Mouse (Mus musculus) lung, adult 2 months (tissue): ENCODE data around the gene Dync2li1. TPM values are rescaled to one million over a fixed set of nuclear protein-coding genes. Genes with fewer than 3 reads are reported as not detected.
A peak's percentile ranks its signal among the peaks of the same experiment; 100 is the strongest.

Source experiments
- DNase-seq: peaks from one replicate; pipeline ENCODE4 v3.0.0; 2022
- H3K4me1 ChIP-seq: fragments of 200-500 bp; 2 replicates; pipeline ENCODE4 v1.6.1; 2011; ENCODE audit warnings: low read length; ENCODE audit not compliant: control insufficient read depth, insufficient read depth
- H3K4me3 ChIP-seq: fragments of 200-500 bp; replicated peaks from 2 replicates; pipeline ENCODE3; 2011; ENCODE audit warnings: low read depth, mild to moderate bottlenecking, control low read depth, low read length; ENCODE audit errors: extremely low read depth
- CTCF ChIP-seq: fragments of 200-500 bp; IDR thresholded peaks from 2 replicates; pipeline ENCODE4 v1.5.1; 2011; ENCODE audit warnings: mild to moderate bottlenecking, low read length, control low read depth; ENCODE audit not compliant: insufficient read depth
- POLR2A ChIP-seq: fragments of 200-500 bp; IDR thresholded peaks from 2 replicates; pipeline ENCODE4 v1.6.1; 2011; ENCODE audit warnings: low read depth, mild to moderate bottlenecking, control low read depth, low read length, borderline replicate concordance; ENCODE audit errors: extremely low read depth
- WGBS: fragments of 180-500 bp; shearing (Covaris S2); methylation state at CpG from one replicate; pipeline ENCODE4 v1.1.7; 2018; 5-methylcytosine and 5-hydroxymethylcytosine counted together
- polyA plus RNA-seq: library from polyadenylated mRNA; depleted of rRNA; stranded (reverse); fragments of >200 nt; gene quantifications from 2 replicates; pipeline ENCODE4 v1.2.3, GENCODE M21; 2012

Gene Dync2li1
- polyA plus RNA-seq, 1 experiment, result 11.4 TPM

- no peak for DNase-seq
- no peak for TF ChIP-seq CTCF
- no peak for TF ChIP-seq POLR2A
- H3K4me1 ChIP-seq, result peaks cover 4% of the 10 kb centered on the region; the same call in 1 of the 2 replicates
- 62% methylated on average over 7 of the region's 7 CpGs for WGBS
- no peak overlapping the region for H3K4me3 ChIP-seq
Measured at GRCm38 (mm10) chr17:84674048-84674447, 47.8 kb downstream of the Dync2li1 start.

DNA sequence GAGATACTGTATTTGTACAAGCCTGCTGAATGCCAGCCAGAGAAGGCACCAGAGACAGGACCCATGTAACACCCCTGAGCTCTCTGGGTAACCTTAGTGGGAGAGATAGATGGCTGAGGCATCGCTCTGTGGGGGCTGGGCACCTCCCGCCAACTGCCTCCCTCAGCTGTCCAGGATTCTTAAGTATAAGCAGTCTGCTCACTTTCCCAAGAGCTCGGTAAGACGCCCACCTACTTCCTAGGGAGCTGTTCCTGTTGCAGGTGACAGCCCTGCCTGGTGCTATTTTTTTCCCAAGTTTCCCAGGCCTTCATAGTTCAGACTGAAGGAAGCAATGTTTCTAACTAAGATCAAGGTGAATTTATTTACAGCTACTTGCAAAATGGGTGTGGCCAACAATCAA, 48.9 kb downstream of the Dync2li1 start:
- Histone ChIP-seq H3K4me1 (peaks cover 4% of the 10 kb centered on the region; the same call in 1 of the 2 replicates), H3K4me3 (no peak overlapping the region)
- 46% methylated on average over 4 of the region's 4 CpGs for WGBS
- no peak for DNase-seq
- TF ChIP-seq CTCF (no peak), POLR2A (no peak)

DNA sequence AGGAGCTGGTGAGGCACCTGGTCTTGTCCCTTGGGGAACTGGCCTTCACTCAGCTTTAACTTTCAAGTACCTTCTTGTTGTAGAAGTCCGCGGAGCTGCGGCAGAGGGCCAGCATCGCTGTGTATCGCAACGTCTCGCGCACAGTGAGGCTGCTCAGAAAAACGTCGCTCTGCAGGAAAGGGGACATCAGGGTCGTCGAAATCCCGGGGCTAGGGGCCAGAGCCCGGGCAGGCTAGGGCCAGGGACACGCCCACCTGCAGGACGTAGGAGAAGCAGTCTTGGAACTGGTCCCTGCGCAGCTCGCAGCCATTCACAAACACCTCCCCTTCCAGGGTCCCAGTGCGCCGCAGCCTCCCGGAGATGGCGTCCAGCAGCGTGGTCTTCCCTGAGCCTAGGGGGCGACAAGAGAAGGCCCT, 49.7 kb downstream of the Dync2li1 start, which contains the start of gene Abcg8:
Gene Abcg8 (plus strand): TSS at position 352 of the 416 bp plus-strand sequence.
- peak within 1 kb of the TSS; percentile 52 for H3K4me3 ChIP-seq
- TF ChIP-seq CTCF (no peak), POLR2A (no peak)
- DNase-seq, result peak; percentile 31
- 5% methylated on average over 24 of the region's 24 CpGs for WGBS
- H3K4me1 ChIP-seq, result peaks cover 4% of the 10 kb centered on the region; the same call in 1 of the 2 replicates

DNA sequence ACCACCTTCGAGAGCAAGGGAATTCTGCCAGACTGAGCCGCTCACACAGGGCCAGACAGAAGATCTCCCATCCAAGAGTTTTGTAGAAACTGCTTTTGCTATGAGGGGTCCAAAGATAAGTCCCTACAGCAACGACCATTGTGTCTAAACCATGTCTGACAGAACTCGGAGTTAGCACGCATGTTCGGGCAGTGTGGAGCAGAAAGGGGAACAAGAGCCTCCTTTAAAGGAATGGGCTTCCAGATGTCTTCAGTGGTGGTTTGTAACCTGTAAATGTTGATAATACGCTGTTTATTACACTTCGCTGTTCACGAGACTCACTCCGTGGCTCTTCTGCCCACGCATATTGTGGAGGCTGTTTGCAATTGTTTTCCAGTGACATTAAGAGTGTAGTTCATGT, 51.3 kb downstream of the Dync2li1 start:
- H3K4me3 ChIP-seq, result no peak overlapping the region
- TF ChIP-seq POLR2A, result no peak
- TF ChIP-seq CTCF, result no peak
- WGBS, result 84% methylated on average over 11 of the region's 11 CpGs
- no peak for DNase-seq
- peaks cover 4% of the 10 kb centered on the region; the same call in 1 of the 2 replicates for H3K4me1 ChIP-seq

DNA sequence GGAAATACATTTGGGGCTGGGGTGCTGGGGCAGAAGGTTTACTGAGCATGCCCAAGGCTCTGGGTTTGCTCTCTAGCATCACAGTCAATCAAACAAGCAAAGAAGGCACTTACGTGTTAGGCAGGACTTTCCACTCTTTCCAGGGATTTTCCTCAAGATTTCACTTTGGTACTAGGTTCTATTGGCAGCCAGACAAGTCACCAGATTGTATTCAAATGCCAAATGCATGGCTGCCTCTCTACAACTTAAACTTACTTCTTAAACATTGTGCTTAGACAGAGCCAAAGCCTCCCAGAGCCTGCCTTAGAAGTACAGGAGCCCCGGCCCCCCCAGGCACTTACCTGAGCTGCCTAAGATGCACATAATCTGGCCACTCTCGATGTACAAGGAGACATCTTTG, 55.4 kb downstream of the Dync2li1 start:
- 76% methylated on average over 3 of the region's 3 CpGs for WGBS
- Histone ChIP-seq H3K4me1 (no peaks in the 10 kb centered on the region), H3K4me3 (no peak overlapping the region)
- no peak for DNase-seq
- TF ChIP-seq CTCF (no peak), POLR2A (no peak)

GRCm38 (mm10) chr17:84682734-84683717, 56.7 kb downstream of the Dync2li1 start, which contains the start of gene Abcg5:
Gene Abcg5, minus strand, starts transcription at chr17:84683011.
- H3K4me1 ChIP-seq, result no peaks in the 10 kb centered on the region
- DNase-seq, result no peak
- TF ChIP-seq CTCF, result no peak
- TF ChIP-seq POLR2A, result no peak
- no peak within 1 kb of the TSS for H3K4me3 ChIP-seq
- WGBS, result 70% methylated on average over 18 of the region's 18 CpGs

GRCm38 (mm10) chr17:84684284-84684683, 58.0 kb downstream of the Dync2li1 start:
- 46% methylated on average over 6 of the region's 6 CpGs for WGBS
- no peak overlapping the region for H3K4me3 ChIP-seq
- TF ChIP-seq CTCF, result no peak
- no peak for TF ChIP-seq POLR2A
- no peak for DNase-seq
- no peaks in the 10 kb centered on the region for H3K4me1 ChIP-seq

GRCm38 (mm10) chr17:84685286-84685685, 59.0 kb downstream of the Dync2li1 start:
- no peak for DNase-seq
- Histone ChIP-seq H3K4me1 (no peaks in the 10 kb centered on the region), H3K4me3 (no peak overlapping the region)
- 78% methylated on average over 4 of the region's 4 CpGs for WGBS
- TF ChIP-seq CTCF (no peak), POLR2A (no peak)

DNA sequence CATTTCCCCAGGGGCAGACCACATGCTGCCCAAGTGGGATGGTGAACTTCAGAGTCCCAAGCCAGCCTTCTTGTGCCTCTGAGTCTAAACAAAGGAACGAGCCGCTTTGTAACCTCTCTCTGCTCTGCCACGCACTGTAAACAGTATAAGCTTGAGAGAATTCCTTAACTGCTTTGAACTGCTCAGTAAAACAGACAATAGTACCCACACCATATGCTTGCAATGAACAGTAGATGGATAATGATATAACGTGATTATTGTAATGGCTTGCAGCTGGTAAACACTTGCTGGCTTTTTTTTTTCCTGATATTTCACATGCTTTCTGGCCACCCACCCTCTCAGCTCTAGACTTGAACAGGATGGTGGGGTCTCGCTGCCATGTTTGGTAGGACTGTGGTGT, 61.7 kb downstream of the Dync2li1 start:
- TF ChIP-seq CTCF, result no peak
- TF ChIP-seq POLR2A, result no peak
- H3K4me1 ChIP-seq, result no peaks in the 10 kb centered on the region
- WGBS, result 55% methylated on average over 5 of the region's 5 CpGs
- DNase-seq, result no peak
- no peak overlapping the region for H3K4me3 ChIP-seq
